Mouse (Mus musculus) kidney, adult 2 months (tissue): Measurements from ENCODE around the gene Rnf157.

Experiments
- CTCF ChIP-seq: fragments of 200-500 bp; conservative IDR thresholded peaks from 2 replicates; pipeline ENCODE4 v1.5.1; 2011; ENCODE audit warnings: low read depth, mild to moderate bottlenecking, control low read depth, low read length, moderate library complexity, mixed read lengths; ENCODE audit not compliant: insufficient read depth, insufficient read length
- POLR2A ChIP-seq: fragments of 200-500 bp; IDR thresholded peaks from one replicate; pipeline ENCODE4 v1.6.1; 2011; ENCODE audit warnings: low read depth, low read length, control low read depth

- TF ChIP-seq CTCF (no peak), POLR2A (no peak)
Observed at GRCm38 (mm10) chr11:116449341-116449740, 36.5 kb upstream of the Rnf157 start.
